Mouse (Mus musculus) WW6 (cell line): ENCODE measurements around the gene Focad.
"Not testable (repeated sequence)": the region's sequence is repeated elsewhere in the genome, so short reads cannot be mapped to it uniquely, and the experiment has no call there.

Experiments
- DNase-seq: peaks from one replicate; pipeline ENCODE4 v3.0.0-alpha.2; 2013; ENCODE audit warnings: low read depth, low spot score

Focad gene

GRCm38 (mm10) chr4:88302291-88302690 lies 207.9 kb downstream of the Focad start:
- DNase-seq: no peak

GRCm38 (mm10) chr4:88307691-88308090 lies 213.3 kb downstream of the Focad start:
- DNase-seq: no peak

DNA sequence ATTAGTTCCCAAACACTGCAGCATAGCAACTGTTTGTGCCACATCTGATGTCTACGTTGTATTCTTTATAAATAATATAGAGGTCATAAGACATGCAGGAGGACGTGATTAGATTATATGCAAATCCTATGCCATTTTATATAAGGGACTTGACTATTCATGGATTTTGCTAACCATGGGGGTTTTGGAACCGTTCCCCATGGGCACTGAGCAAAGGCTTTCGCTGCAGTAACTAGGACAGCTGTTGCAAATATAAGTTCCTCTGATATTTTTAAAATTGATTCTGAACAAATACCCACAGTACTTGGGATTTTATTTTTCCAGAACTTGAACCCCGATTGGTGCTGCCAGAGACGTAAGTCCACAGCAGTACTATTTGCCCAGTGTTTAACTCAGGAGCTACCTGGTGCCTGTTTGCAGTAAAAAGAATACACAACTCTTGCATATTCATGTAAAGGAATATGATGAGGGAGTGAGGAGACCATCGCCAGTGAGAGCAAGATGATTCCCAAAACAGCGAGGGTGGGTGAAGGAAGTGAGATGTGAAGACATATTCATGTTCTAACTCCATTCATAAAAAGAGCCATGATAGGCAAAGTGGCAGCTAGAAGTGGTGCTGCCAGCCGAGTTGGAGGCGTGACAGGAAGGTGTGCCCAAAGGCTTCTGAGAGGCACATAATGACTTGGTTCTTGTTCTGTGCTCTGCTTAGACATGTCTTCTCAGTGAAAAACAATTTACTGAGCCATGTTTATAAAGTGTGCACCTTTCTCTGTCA lies 214.1 kb downstream of the Focad start:
- no peak for DNase-seq

GRCm38 (mm10) chr4:88309676-88310075 lies 215.2 kb downstream of the Focad start:
- no peak for DNase-seq

GRCm38 (mm10) chr4:88314898-88315297 lies 220.5 kb downstream of the Focad start:
- no peak for DNase-seq

DNA sequence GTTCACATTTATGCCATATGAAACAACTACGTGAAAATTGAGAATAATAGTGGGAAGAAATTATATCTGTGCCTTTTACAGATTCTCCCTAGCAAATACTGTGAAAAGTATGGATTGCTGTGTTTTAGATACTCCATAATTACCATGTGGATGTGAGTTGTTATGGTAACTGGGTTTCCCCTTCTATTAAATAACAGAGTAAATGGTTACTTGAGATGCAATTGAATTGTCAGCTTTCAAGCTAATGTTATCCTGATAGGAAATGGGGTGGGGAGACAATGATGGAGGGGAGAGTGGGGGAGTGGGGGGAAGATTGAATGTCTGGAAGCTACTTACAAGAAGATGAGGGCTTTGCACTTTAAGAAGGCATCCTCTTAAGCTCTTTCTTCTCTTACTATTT lies 225.6 kb downstream of the Focad start:
- no peak for DNase-seq

- no peak for DNase-seq
These were observed 231.0 kb downstream of the Focad start for GRCm38 (mm10) chr4:88325392-88325791.

GRCm38 (mm10) chr4:88334533-88334932 lies 240.1 kb downstream of the Focad start:
- no peak for DNase-seq

DNA sequence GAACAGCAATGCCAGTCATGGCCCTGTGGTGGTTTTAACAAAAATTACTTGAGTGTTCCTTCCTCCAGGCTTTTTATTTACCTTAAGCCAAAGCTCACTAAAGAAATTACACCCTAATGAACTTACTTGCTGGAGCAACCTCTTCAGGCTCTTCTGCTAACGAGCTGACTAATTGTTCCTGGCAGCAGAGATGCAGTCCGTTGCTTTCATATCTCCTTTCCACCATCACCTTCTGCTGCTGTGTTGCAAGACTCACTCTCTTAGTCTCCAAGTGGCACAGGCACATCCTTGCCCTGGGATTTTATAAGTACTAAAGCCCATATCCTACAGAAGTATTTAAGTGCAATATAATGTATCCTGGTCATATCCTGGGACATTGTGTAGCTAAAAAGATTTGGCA lies 242.3 kb downstream of the Focad start:
- DNase-seq: no peak

GRCm38 (mm10) chr4:88337365-88337764 lies 242.9 kb downstream of the Focad start:
- DNase-seq: no peak

- no peak for DNase-seq
These were observed 243.7 kb downstream of the Focad start for GRCm38 (mm10) chr4:88338130-88338529.

- DNase-seq: no peak
These were observed 250.0 kb downstream of the Focad start for GRCm38 (mm10) chr4:88344468-88344867.

DNA sequence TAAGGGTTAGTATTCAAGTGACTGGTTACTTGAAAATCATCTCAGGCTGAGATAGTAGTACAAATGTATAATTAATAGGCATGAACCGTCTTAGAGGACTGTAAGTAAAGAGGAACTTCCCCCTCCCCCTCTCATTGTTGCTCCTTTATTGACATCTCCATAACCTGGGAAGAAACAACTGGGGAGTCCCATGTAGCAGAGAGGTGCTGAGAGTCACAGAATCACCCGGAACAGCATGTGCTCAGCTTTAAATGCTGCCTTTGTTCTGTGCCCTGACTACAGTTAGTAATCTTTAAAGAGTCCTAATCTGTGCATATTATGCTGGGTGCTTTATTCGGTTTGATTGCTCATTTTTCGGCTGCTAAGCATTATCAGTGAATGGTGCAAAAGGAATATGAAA lies 250.6 kb downstream of the Focad start:
- no peak for DNase-seq

GRCm38 (mm10) chr4:88345938-88346337 lies 251.5 kb downstream of the Focad start:
- DNase-seq: no peak

DNA sequence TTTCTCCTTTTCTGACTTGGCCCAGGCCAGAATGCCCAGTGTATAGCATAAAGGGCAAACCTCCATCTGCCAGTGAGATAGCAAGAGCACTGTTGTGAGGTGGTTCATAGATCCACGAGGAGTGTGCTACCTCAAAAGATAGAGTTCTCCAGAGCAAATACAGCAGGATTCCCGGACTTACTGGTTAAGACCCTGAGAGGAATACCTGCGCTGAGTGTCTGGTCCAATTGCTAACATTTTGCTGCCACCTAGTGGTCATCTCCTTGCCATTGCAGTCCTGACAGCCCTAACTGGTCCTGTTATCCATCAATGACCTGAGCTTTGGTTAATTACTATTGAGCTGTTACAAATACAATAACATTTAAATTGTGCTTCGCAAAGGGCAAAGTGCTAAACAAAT lies 256.5 kb downstream of the Focad start:
- DNase-seq: peak; percentile 45

GRCm38 (mm10) chr4:88356652-88357051 lies 262.2 kb downstream of the Focad start:
- DNase-seq: no peak

- no peak for DNase-seq
These were observed 263.0 kb downstream of the Focad start for GRCm38 (mm10) chr4:88357431-88357830.

DNA sequence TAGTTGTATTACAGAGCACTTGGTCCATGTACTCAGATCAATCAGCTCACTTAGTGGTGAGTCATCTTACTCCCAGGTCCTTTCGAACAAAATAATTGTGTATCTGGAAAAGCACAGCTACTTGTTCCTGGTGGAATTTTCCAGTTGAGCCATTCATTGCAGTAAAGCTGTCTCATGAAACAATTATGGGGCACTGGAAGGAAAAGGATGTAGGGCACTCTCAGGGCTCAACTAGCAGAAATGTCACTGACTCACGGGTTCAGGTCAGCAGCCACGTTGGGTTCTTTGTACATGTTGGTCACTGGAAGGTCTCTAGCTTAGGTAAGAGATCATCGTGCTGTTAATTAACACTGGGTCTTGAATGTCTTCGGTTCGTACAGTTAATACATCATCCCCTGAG lies 275.5 kb downstream of the Focad start:
- DNase-seq: no peak

DNA sequence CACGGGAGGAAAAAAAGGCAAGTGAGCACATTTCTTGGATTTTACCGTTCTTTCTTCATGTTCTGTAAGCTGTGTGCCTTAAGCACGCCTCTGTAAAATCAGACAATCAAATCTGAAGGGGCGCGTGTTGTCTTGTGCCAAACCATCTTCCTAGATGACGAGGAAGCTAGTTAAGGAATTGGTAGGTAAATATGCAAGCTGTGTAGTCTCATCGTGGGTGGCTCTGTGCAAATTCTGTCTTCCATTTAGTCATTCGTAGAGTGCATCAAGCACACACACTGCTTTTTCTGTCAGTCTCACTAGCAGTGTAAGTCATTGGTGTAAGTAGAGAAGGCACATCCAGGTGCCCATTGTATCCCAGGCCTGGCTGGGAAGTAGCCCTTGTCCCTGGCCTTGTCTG lies 276.4 kb downstream of the Focad start:
- no peak for DNase-seq

DNA sequence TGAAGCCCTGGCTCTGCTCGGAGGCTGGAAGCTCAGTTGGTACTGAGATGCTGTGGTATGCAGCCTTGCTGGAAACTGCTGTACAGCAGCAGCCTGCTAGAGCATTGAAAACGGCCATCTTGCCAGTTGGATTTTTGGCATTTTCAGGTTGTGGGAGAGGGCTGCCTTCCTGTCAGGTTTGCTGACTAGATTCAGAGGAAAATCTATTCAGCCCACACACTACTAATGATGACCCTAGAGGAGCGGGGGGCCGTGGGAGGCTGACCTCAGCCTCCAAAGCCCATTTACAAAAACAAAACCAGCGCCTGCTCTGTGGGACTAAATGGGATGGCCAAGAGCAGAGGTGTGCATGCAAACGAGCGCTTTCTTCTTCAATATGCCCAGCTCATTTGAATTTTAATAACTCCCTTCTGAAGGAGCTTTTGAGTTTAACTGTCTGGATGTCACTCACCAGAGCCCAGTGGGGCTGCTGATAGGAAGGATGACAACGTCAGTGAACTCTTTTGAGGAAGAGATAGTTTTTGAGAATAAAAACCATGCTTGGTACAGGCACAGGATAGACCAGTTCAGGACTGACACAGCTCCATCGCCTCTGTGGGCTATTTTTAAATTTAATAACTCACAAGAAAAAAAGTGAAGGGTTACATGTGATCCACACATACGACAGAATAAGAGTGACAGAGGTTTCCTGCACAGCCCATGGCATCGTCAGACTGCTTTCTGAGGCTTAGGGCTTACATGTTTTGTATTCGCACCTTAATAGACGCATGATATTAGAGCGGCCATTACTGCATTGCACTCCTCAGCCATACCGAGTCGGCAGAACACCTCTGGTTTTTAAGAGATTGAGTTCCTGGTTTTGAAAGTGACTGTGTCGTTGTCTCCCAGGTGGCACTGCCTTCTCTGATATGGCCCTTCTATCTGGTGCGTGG lies 278.1 kb downstream of the Focad start:
- no peak for DNase-seq

- DNase-seq: no peak
These were observed 295.6 kb downstream of the Focad start for GRCm38 (mm10) chr4:88390036-88390435.

GRCm38 (mm10) chr4:88390596-88390995 lies 296.2 kb downstream of the Focad start:
- not testable (repeated sequence) for DNase-seq

DNA sequence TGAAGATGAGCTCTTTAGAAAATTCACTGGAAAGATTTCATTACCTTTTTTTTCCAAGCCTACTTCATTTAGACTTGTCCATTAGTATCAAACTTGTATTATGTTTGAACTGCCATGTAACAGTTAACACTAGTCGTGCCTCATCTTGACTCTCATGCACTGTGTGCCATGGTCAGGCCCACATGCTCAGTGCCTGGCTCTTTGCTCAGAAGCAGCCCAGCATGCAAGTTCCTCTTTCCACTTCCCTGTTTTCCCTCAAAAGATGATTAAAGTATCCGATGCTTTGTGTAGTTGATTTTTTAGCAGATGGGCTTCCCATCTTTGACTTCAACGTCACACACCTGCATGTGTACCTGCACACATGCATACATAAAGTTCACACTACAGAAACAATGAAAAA lies 301.3 kb downstream of the Focad start:
- DNase-seq: no peak
